Mouse (Mus musculus): ENCODE measurements at regions not wholly inside any gene's neighbourhood (a gene's known extent, or its start where the extent isn't known, plus 50 kb on each side); places are given as distances from the start of the nearest gene placed in this dataset.

GRCm38 (mm10) chr11:31807461-31808215, 64.4 kb upstream of the Cpeb4 start:
- TF ChIP-seq CTCF (IDR thresholded peaks at IDR 0.05; ENCODE audit: borderline replicate concordance, control insufficient read depth, extremely low read depth, insufficient read depth, low read length, poor library complexity) (no peak), POLR2A (IDR thresholded peaks at IDR 0.05; ENCODE audit: control insufficient read depth, extremely low read depth, insufficient read depth, low read length, poor library complexity) (no peak)
